Mouse (Mus musculus) hindbrain, embryonic 16.5 days (tissue): ENCODE data around the gene Wdr59. TPM values are rescaled to one million over a fixed set of nuclear protein-coding genes. Genes with fewer than 3 reads are reported as not detected.
"Not testable (repeated sequence)": the region's sequence is repeated elsewhere in the genome, so short reads cannot be mapped to it uniquely, and the experiment has no call there.

ENCODE experiments used
- ATAC-seq: fragments of 200-750 bp; cut with Nextera tagmentation; 2 replicates; pipeline ENCODE4 v1.8.0; 2017; ENCODE audit warnings: moderate TSS enrichment, moderate library complexity
- H3K27ac ChIP-seq: fragments of 300-500 bp; sonication (generic); 2 replicates; pipeline ENCODE4 v1.5.1; 2014; ENCODE audit warnings: low read depth, mild to moderate bottlenecking, control low read depth, low read length, moderate library complexity
- H3K27me3 ChIP-seq: fragments of 300-500 bp; sonication (generic); replicated peaks from 2 replicates; pipeline ENCODE4 v1.6.1; 2014; ENCODE audit warnings: low read length; ENCODE audit not compliant: control insufficient read depth, insufficient read depth
- H3K36me3 ChIP-seq: fragments of 300-500 bp; sonication (generic); 2 replicates; pipeline ENCODE4 v1.6.1; 2014; ENCODE audit warnings: mild to moderate bottlenecking, low read length, moderate library complexity, mixed read lengths; ENCODE audit not compliant: control insufficient read depth, insufficient read depth
- H3K4me1 ChIP-seq: fragments of 300-500 bp; sonication (generic); 2 replicates; pipeline ENCODE4 v1.6.1; 2014; ENCODE audit warnings: low read depth, low read length; ENCODE audit not compliant: control insufficient read depth, insufficient read depth
- H3K4me2 ChIP-seq: fragments of 300-500 bp; sonication (generic); 2 replicates; pipeline ENCODE4 v1.6.1; 2014; ENCODE audit warnings: mild to moderate bottlenecking, low read length, control low read depth, moderate library complexity
- H3K4me3 ChIP-seq: fragments of 300-500 bp; sonication (generic); 2 replicates; pipeline ENCODE4 v1.5.1; 2014; ENCODE audit warnings: mild to moderate bottlenecking, low read length, control low read depth, moderate library complexity
- H3K9ac ChIP-seq: fragments of 300-500 bp; sonication (generic); 2 replicates; pipeline ENCODE4 v1.6.1; 2014; ENCODE audit warnings: low read depth, mild to moderate bottlenecking, control low read depth, low read length, moderate library complexity
- H3K9me3 ChIP-seq: fragments of 300-500 bp; sonication (generic); 2 replicates; pipeline ENCODE4 v1.6.1; 2014; ENCODE audit warnings: mild to moderate bottlenecking, low read length, moderate library complexity; ENCODE audit not compliant: control insufficient read depth
- WGBS: fragments of 180-500 bp; shearing (Covaris S2); extraction: QIAGEN DNeasy Blood & Tissue Kit; methylation state at CpG from one replicate; pipeline ENCODE4 v1.1.7; 2014; 5-methylcytosine and 5-hydroxymethylcytosine counted together
- polyA plus RNA-seq: library from polyadenylated mRNA; unstranded; fragments of >200 nt; fragmentation: Nextera tagmentation; extraction: Ambion mirVana; gene quantifications from 2 replicates; pipeline ENCODE4 v1.2.1, GENCODE M21; 2015

The Wdr59 gene
- polyA plus RNA-seq, 1 experiment from 2014 or later, result 7.6 TPM

DNA sequence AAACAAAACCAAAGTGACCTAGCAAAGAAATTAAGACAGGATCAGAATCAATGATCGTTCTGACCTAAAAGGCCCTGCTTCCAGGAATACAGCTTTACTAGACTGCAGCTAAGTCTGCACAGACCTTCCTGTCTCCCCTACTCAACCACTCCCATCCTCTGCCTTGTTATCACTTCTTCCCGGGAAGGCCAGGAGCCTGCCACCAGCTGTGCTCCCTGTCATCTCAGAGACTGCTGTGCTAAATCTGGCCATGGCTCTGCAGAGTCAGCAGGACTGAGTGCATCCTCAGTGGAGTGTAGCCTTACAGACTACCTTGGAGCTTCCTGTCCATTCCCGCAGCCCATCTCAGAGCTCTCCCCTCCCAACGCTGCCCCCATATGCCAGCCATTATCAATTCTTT, 11.5 kb downstream of the Wdr59 start:
- Histone ChIP-seq H3K27ac (no peak overlapping the region), H3K36me3 (no peaks in the 10 kb centered on the region), H3K9ac (no peak overlapping the region), H3K9me3 (no peaks in the 10 kb centered on the region), H3K4me1 (no peaks in the 10 kb centered on the region), H3K27me3 (no peaks in the 10 kb centered on the region), H3K4me3 (no peak overlapping the region), H3K4me2 (no peak overlapping the region)
- WGBS, result 59% methylated on average over 4 of the region's 4 CpGs
- no peak for ATAC-seq

DNA sequence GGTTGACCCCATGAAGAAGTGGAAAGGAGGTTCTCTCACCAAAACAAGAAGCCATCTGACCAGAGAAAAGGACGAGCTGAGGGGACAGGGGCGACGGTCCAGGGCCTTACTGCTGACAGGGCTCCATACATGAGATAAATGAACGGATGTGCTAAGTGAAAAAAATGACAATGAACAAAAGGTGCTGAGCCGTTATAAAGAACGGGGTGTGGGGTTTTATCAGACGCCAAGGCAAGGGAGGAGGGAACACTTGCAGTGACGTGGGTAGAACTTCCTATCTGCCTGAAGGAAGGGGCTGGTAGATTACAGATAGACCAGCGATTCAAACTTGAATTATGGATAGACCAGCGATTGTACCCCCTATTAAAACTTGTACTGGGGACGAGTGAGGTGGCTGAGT, 12.6 kb downstream of the Wdr59 start:
- H3K27me3 ChIP-seq, result no peaks in the 10 kb centered on the region
- no peak overlapping the region for H3K4me3 ChIP-seq
- H3K4me2 ChIP-seq, result no peak overlapping the region
- H3K36me3 ChIP-seq, result no peaks in the 10 kb centered on the region
- no peak overlapping the region for H3K9ac ChIP-seq
- ATAC-seq, result no peak
- no peaks in the 10 kb centered on the region for H3K4me1 ChIP-seq
- no peak overlapping the region for H3K27ac ChIP-seq
- no peaks in the 10 kb centered on the region for H3K9me3 ChIP-seq
- WGBS, result 83% methylated on average over 11 of the region's 11 CpGs

DNA sequence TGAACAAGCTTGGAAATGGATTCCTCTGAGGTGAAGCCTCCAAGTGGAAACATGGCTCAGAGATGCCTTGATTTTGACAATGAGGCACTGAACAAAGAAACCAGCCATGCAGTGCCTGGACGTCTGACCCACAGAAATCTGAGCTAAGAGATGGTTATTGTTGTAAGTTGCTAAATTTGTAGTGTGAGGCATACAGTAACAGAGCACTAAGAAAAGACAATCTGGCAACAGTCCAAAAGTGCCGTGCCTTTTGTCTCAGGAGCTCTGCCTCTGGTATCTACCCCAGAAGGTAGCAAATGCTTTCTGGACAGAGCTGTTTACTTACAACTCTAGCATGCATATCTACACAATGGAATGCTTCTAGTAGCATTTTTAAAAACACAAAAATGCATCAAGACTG, 13.3 kb downstream of the Wdr59 start:
- Histone ChIP-seq H3K4me3 (no peak overlapping the region), H3K4me2 (no peak overlapping the region), H3K27ac (no peak overlapping the region), H3K4me1 (no peaks in the 10 kb centered on the region), H3K36me3 (peaks cover 3% of the 10 kb centered on the region; the same call in 1 of the 2 replicates), H3K9ac (no peak overlapping the region), H3K9me3 (no peaks in the 10 kb centered on the region), H3K27me3 (no peaks in the 10 kb centered on the region)
- 36% methylated on average over 2 of the region's 2 CpGs for WGBS
- no peak for ATAC-seq

DNA sequence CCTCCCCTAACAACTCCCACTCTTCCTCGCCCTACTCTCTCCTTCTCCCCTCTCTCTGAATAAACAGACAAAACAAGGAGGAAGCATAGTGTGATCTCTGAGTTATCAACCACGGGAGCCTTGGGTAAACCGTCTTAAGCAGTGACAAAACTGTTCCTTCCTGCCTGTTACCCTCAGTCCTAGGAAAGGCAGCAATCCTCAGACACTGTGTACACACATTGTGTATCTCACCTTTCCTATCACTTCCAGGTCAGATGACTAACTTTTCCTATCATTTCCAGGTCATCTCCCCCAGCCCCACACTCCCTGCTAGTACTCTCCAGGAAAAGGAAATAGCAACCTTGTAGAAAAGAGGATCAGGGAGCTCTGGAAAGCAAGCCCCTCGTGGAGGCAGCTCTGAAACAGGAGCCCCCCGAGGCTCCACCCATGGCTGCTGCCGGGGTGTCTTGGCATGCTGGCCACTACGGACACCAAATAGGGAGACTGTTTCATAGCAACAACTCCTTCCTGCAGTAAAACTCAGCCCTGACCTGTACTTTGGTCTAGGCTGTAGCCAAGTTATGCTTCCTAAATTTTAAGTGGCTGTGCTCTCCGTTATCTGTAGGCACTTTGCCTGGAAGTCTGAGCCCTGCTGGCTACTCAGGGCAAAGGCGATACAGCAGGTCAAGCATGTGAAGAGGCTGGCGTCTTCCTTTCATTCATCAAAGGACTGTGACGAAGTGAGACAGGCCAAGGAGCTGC, 20.0 kb downstream of the Wdr59 start:
- H3K27ac ChIP-seq, result no peak overlapping the region
- H3K36me3 ChIP-seq, result peaks cover 6% of the 10 kb centered on the region

DNA sequence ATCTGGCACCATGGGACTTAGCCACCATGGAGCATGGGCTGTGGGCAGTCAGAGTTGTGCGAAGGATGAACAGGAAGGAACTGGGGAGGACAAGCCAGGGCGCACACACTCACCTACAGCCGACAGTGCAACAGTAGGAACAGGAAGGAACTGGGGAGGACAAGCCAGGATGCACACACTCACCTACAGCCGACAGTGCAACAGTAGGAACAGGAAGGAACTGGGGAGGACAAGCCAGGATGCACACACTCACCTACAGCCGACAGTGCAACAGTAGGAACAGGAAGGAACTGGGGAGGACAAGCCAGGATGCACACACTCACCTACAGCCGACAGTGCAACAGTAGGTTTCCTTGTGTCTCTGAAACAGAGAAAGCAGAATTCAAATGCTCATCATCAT, 23.6 kb downstream of the Wdr59 start:
- not testable (repeated sequence) for H3K36me3 ChIP-seq, ATAC-seq, H3K27ac ChIP-seq, H3K9ac ChIP-seq, H3K9me3 ChIP-seq, H3K27me3 ChIP-seq, H3K4me1 ChIP-seq, H3K4me3 ChIP-seq, H3K4me2 ChIP-seq
- 87% methylated on average over 4 of the region's 6 CpGs for WGBS

More for the DNA sequence above, 20.0 kb downstream of the Wdr59 start:
- no peaks in the 10 kb centered on the region for H3K27me3 ChIP-seq
- 71% methylated on average over 11 of the region's 11 CpGs for WGBS
- no peak for ATAC-seq
- no peak overlapping the region for H3K9ac ChIP-seq
- H3K4me2 ChIP-seq, result no peak overlapping the region
- no peak overlapping the region for H3K4me3 ChIP-seq
- H3K4me1 ChIP-seq, result no peaks in the 10 kb centered on the region
- no peaks in the 10 kb centered on the region for H3K9me3 ChIP-seq

DNA sequence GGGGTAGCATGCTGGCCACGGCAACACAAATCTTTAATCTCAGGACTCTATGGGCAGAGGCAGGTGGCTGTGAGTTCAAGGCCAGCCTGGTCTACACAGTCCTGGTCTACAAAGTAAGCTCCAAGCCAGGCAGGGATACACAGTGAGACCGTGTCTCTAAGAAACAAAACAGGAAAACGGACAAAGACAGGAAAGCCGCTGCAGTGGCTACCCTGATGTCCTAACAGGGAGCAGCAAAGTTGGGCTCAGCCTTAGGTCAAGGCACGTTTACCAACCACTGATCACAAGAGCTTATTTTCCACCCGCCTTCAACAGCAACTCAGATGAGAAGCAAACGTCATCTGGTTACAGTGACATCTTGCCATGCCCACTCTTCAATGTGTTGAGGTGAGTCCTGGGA, 25.6 kb downstream of the Wdr59 start:
- 89% methylated on average over 7 of the region's 7 CpGs for WGBS
- Histone ChIP-seq H3K9ac (no peak overlapping the region), H3K27me3 (no peaks in the 10 kb centered on the region), H3K4me3 (no peak overlapping the region), H3K9me3 (no peaks in the 10 kb centered on the region), H3K36me3 (peaks cover 6% of the 10 kb centered on the region; the same call in 1 of the 2 replicates), H3K27ac (no peak overlapping the region), H3K4me2 (no peak overlapping the region), H3K4me1 (no peaks in the 10 kb centered on the region)
- ATAC-seq, result no peak

DNA sequence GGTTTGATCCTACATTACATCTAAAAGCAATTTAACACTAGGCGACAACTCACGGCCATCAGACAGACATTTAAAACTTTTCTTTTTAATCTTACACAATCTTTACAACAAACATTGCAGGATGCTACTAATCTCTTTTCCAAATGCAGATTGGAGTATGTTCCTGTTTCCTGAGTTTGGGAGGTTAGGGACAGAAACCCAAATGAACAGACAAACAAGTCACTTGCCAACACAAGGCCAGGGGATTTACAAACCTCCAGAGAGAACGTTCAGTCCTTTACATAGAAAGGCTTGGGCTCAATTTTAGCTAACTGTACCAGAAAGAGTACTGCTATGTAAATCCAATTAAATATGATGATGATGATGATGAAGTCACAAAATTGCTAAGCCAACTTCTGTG, 28.7 kb downstream of the Wdr59 start:
- 0 out of 2 replicates have a peak, but pooled peaks cover 6% of the 10 kb centered on the region for H3K36me3 ChIP-seq
- H3K9ac ChIP-seq, result no peak overlapping the region
- H3K9me3 ChIP-seq, result no peaks in the 10 kb centered on the region
- no peak overlapping the region for H3K4me3 ChIP-seq
- no peaks in the 10 kb centered on the region for H3K4me1 ChIP-seq
- no peak for ATAC-seq
- H3K27ac ChIP-seq, result no peak overlapping the region
- H3K4me2 ChIP-seq, result no peak overlapping the region
- 93% methylated on average over 3 of the region's 3 CpGs for WGBS
- H3K27me3 ChIP-seq, result no peaks in the 10 kb centered on the region

DNA sequence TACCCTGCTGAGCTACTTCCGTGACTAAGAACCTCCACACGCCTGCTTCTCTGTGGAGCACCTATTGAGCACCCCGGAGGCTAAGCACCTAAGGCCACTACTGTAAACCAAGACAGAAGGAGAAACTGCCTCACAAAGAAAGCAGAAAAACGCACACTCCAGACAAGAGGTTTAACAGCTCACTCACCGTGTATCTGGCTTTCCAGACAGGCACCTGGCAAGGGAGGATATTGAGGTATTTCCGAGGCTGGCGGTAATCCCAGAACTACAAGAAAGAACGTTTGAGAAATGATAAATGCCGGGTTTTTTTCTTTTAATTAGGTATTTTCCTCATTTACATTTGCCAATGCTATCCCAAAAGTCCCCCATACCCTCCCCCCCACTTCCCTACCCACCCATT, 29.4 kb downstream of the Wdr59 start:
- Histone ChIP-seq H3K4me3 (no peak overlapping the region), H3K9ac (no peak overlapping the region), H3K27me3 (no peaks in the 10 kb centered on the region), H3K27ac (no peak overlapping the region), H3K36me3 (0 out of 2 replicates have a peak, but pooled peaks cover 3% of the 10 kb centered on the region), H3K4me1 (no peaks in the 10 kb centered on the region), H3K9me3 (no peaks in the 10 kb centered on the region), H3K4me2 (no peak overlapping the region)
- WGBS, result 85% methylated on average over 9 of the region's 9 CpGs
- ATAC-seq, result no peak

DNA sequence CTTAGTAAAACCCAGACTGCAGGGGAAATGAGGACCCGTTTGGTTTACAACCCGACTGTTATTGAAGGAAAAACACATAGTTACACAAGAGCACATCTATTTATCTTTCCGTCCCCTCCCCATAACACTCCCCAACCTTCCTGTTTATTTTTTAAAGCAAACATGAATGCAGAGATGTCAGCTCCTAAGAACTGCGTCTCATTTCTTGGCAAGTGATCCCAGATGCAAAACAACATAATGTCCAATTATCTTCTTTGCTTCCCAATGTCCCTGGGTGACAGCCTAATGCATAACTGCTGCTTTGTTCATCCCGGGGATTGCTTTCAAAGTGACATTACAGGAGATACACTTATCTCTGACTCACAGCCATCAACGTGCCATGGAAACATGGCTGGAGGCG, 30.7 kb downstream of the Wdr59 start:
- Histone ChIP-seq H3K9ac (no peak overlapping the region), H3K4me1 (no peaks in the 10 kb centered on the region), H3K4me3 (no peak overlapping the region), H3K36me3 (0 out of 2 replicates have a peak, but pooled peaks cover 4% of the 10 kb centered on the region), H3K4me2 (no peak overlapping the region), H3K27me3 (no peaks in the 10 kb centered on the region), H3K27ac (no peak overlapping the region), H3K9me3 (no peaks in the 10 kb centered on the region)
- no peak for ATAC-seq
- WGBS, result 63% methylated on average over 7 of the region's 7 CpGs
